9 mouse cellular contexts compared by ENCODE assay signal in the genomic region with DNA sequence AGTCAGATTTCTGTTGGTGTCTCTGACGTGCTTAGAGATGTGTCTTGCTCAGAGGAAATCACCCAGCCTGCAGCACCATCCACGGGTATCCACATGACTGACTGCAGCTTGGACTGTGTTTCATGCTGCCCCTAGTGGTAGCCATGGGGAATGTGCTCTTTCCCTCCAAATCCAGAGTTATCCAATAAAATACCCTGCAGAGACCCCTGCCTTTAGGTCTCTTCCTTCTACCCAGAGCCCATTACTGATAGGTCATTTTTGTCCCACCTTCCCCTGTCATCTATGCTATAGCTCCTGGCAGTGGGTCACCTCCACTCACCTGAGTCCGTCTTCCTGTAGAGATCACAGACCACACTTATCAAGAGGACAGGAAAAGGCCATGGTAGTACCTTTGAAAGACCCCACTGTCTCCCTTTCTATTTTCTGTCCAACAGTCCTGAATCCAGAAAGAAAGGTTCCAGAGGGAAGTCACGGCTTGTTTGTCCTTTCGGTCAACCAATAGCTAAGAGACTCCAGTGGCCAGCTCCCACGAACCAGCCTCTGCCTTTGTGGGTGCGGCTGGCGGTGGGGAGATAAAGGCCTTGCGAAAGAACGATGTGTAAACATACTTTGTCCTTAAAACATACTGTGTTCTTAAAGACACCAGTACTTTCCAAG. TPM values are rescaled to one million over a fixed set of nuclear protein-coding genes. Genes with fewer than 3 reads are reported as not detected.
DNase-seq lines count a peak whose midpoint lies in the region; ATAC-seq and TF ChIP-seq lines count a peak whose summit lies in the region.
"Had no signal": no experiment of that assay in that cellular context is flagged by ENCODE, and none has a peak within 500 bp of the region (broad histone marks: within the 10 kb centered on the region; RNA-seq: fewer than 3 reads in every experiment).

No protein-coding gene starts in this region.

- DNase-seq in left cerebral cortex, adult 2 months (ENCODE audit: extremely low spot score in 1 of 2, low spot score in 2 of 2) = peak in 1 of 2 experiments; percentile 46
- DNase-seq in left cerebral cortex, adult 8-10 months (ENCODE audit: low spot score in 2 of 2) = no peak
- DNase-seq in ZHBTc4 (ENCODE audit: low read depth, low spot score) = peak; percentile 69
- DNase-seq in limb, embryonic 11.5 days (ENCODE audit: low spot score) = peak; percentile 52
- DNase-seq in midbrain, embryonic 11.5 days (ENCODE audit: low spot score, missing footprints) = peak; percentile 90
- DNase-seq in testis, postnatal 14 days (ENCODE audit: low spot score) = peak; percentile 73

- peak overlapping the region; percentile 13; the same call in 1 of the 2 replicates for H3K27ac ChIP-seq in left cerebral cortex, adult 2 months
- 0 out of 2 replicates have a peak overlapping the region, but pooled peaks have one; percentile 4 for H3K27ac ChIP-seq in hindbrain, embryonic 12.5 days
- H3K27ac ChIP-seq in limb, embryonic 11.5 days (replicated peaks; ENCODE audit: low read depth, low read length) = no peak overlapping the region
- H3K27ac ChIP-seq in midbrain, embryonic 11.5 days (ENCODE audit: low read depth, low read length) = no peak overlapping the region

- ATAC-seq in hindbrain, embryonic 12.5 days (ENCODE audit: low FRiP score) = peak; percentile 46
- ATAC-seq in limb, embryonic 11.5 days (ENCODE audit: insufficient number of reproducible peaks, low FRiP score, low TSS enrichment, low read depth) = no peak; the same call in 1 of the 2 replicates
- ATAC-seq in midbrain, embryonic 11.5 days (ENCODE audit: low FRiP score) = peak; percentile 62

- no peaks in the 10 kb centered on the region for H3K27me3 ChIP-seq in erythroblast, embryonic 14.5 days (ENCODE audit: control insufficient read depth)
- H3K27me3 ChIP-seq in hindbrain, embryonic 12.5 days = no peaks in the 10 kb centered on the region
- no peaks in the 10 kb centered on the region for H3K27me3 ChIP-seq in limb, embryonic 11.5 days (ENCODE audit: control insufficient read depth, insufficient read depth, low read length)
- no peaks in the 10 kb centered on the region for H3K27me3 ChIP-seq in midbrain, embryonic 11.5 days (ENCODE audit: control insufficient read depth, insufficient read depth, low read length)
- H3K27me3 ChIP-seq: embryonic facial prominence, embryonic 12.5 days had no signal

- no peak overlapping the region for H3K9ac ChIP-seq in hindbrain, embryonic 12.5 days
- H3K9ac ChIP-seq in limb, embryonic 11.5 days (ENCODE audit: low read length) = no peak overlapping the region
- H3K9ac ChIP-seq in midbrain, embryonic 11.5 days (ENCODE audit: low read length) = no peak overlapping the region
- H3K9ac ChIP-seq: embryonic facial prominence, embryonic 12.5 days had no signal

- H3K4me2 ChIP-seq in hindbrain, embryonic 12.5 days (replicated peaks) = no peak overlapping the region
- H3K4me2 ChIP-seq in limb, embryonic 11.5 days (ENCODE audit: low read depth, severe bottlenecking) = no peak overlapping the region
- H3K4me2 ChIP-seq in midbrain, embryonic 11.5 days = no peak overlapping the region
- H3K4me2 ChIP-seq: embryonic facial prominence, embryonic 12.5 days had no signal

- TF ChIP-seq CTCF in left cerebral cortex, adult 2 months (IDR thresholded peaks at IDR 0.05) = peak; percentile 92

- no peaks in the 10 kb centered on the region for H3K9me3 ChIP-seq in erythroblast, embryonic 14.5 days (ENCODE audit: control insufficient read depth, low read length)
- H3K9me3 ChIP-seq in hindbrain, embryonic 12.5 days (replicated peaks) = no peaks in the 10 kb centered on the region
- H3K9me3 ChIP-seq in limb, embryonic 11.5 days (ENCODE audit: control insufficient read depth, low read length) = no peaks in the 10 kb centered on the region
- H3K9me3 ChIP-seq in midbrain, embryonic 11.5 days (ENCODE audit: control insufficient read depth, low read length) = no peaks in the 10 kb centered on the region
- H3K9me3 ChIP-seq: embryonic facial prominence, embryonic 12.5 days had no signal

- peaks cover 63% of the 10 kb centered on the region for H3K4me1 ChIP-seq in erythroblast, embryonic 14.5 days (ENCODE audit: control insufficient read depth)
- H3K4me1 ChIP-seq in hindbrain, embryonic 12.5 days = peaks cover 7% of the 10 kb centered on the region
- peaks cover 4% of the 10 kb centered on the region; the same call in 1 of the 2 replicates for H3K4me1 ChIP-seq in limb, embryonic 11.5 days (ENCODE audit: control insufficient read depth, insufficient read depth, low read length)
- no peaks in the 10 kb centered on the region; the same call in 1 of the 2 replicates for H3K4me1 ChIP-seq in midbrain, embryonic 11.5 days (ENCODE audit: control insufficient read depth, insufficient read depth, low read length)
- H3K4me1 ChIP-seq: embryonic facial prominence, embryonic 12.5 days had no signal

- 60% methylated on average over 10 of the region's 10 CpGs for WGBS in hindbrain, embryonic 12.5 days
- 56% methylated on average over 10 of the region's 10 CpGs for WGBS in limb, embryonic 11.5 days
- 58% methylated on average over 10 of the region's 10 CpGs for WGBS in midbrain, embryonic 11.5 days

- peaks cover 97% of the 10 kb centered on the region for H3K36me3 ChIP-seq in erythroblast, embryonic 14.5 days (ENCODE audit: control insufficient read depth)
- peaks cover 50% of the 10 kb centered on the region for H3K36me3 ChIP-seq in hindbrain, embryonic 12.5 days
- H3K36me3 ChIP-seq in limb, embryonic 11.5 days (ENCODE audit: control insufficient read depth, insufficient read depth, low read length) = peaks cover 14% of the 10 kb centered on the region
- H3K36me3 ChIP-seq in midbrain, embryonic 11.5 days (ENCODE audit: control insufficient read depth, insufficient read depth, low read length) = peaks cover 27% of the 10 kb centered on the region

- intact Hi-C loops in left cerebral cortex, adult 2 months (cut with DNase I) = loop anchor here (10.0 kb wide), 1 partner anchor 135 kb away; no protein-coding TSS in a partner anchor

- no peak overlapping the region for H3K4me3 ChIP-seq in left cerebral cortex, adult 2 months
- peak overlapping the region; percentile 47 for H3K4me3 ChIP-seq in erythroblast, embryonic 14.5 days (replicated peaks)
- H3K4me3 ChIP-seq in hindbrain, embryonic 12.5 days = no peak overlapping the region
- no peak overlapping the region for H3K4me3 ChIP-seq in limb, embryonic 11.5 days (ENCODE audit: low read depth, low read length)
- H3K4me3 ChIP-seq in midbrain, embryonic 11.5 days (ENCODE audit: low read depth, low read length) = no peak overlapping the region
- H3K4me3 ChIP-seq: embryonic facial prominence, embryonic 12.5 days had no signal

RNA-seq across cellular contexts. Expression of gene Fads3, which starts 18.7 kb away (rescaled TPM):
- total RNA-seq in left cerebral cortex, adult 2 months (2021) = 10 to 100 TPM; 26.6 to 28.1 TPM
- total RNA-seq in left cerebral cortex, adult 8-10 months (2022) = 10 to 100 TPM; 25.9 to 28.5 (median 27.1) TPM
- 11.1 and 13.7 TPM in 2 replicates for polyA plus RNA-seq in erythroblast, embryonic 14.5 days (2012)
- 13.1 and 16.6 TPM in 2 replicates for polyA plus RNA-seq in hindbrain, embryonic 12.5 days (2016; fragmentation: Nextera tagmentation; extraction: Ambion mirVana)
- 2.3 and 3.3 TPM in 2 replicates for polyA plus RNA-seq in limb, embryonic 11.5 days (2014; fragmentation: Nextera tagmentation; extraction: Ambion mirVana)
- polyA plus RNA-seq in midbrain, embryonic 11.5 days (2014; fragmentation: Nextera tagmentation; extraction: Ambion mirVana) = 5.0 and 5.1 TPM in 2 replicates

RNA-seq across cellular contexts. Expression of gene Fads2, which starts 41.5 kb away (rescaled TPM):
- 100 to 1,000 TPM; 109 to 121 TPM for total RNA-seq in left cerebral cortex, adult 2 months (2021)
- 100 to 1,000 TPM; 123 to 134 (median 128) TPM for total RNA-seq in left cerebral cortex, adult 8-10 months (2022)
- 1.3 and 1.5 TPM in 2 replicates for polyA plus RNA-seq in erythroblast, embryonic 14.5 days (2012)
- 173 and 177 TPM in 2 replicates for polyA plus RNA-seq in hindbrain, embryonic 12.5 days (2016; fragmentation: Nextera tagmentation; extraction: Ambion mirVana)
- 55.1 and 57.0 TPM in 2 replicates for polyA plus RNA-seq in limb, embryonic 11.5 days (2014; fragmentation: Nextera tagmentation; extraction: Ambion mirVana)
- 76.4 and 80.5 TPM in 2 replicates for polyA plus RNA-seq in midbrain, embryonic 11.5 days (2014; fragmentation: Nextera tagmentation; extraction: Ambion mirVana)

RNA-seq across cellular contexts. Expression of gene Rab3il1, which starts 58.6 kb away (rescaled TPM):
- 1 to 10 TPM; 9.4 TPM for total RNA-seq in left cerebral cortex, adult 2 months (2021)
- 10 to 100 TPM in 2 of 4 experiments, 1 to 10 TPM in 2; 9.2 to 12.7 (median 11.1) TPM for total RNA-seq in left cerebral cortex, adult 8-10 months (2022)
- 90.0 and 90.9 TPM in 2 replicates for polyA plus RNA-seq in erythroblast, embryonic 14.5 days (2012)
- polyA plus RNA-seq in hindbrain, embryonic 12.5 days (2016; fragmentation: Nextera tagmentation; extraction: Ambion mirVana) = 35.4 and 40.0 TPM in 2 replicates
- polyA plus RNA-seq in limb, embryonic 11.5 days (2014; fragmentation: Nextera tagmentation; extraction: Ambion mirVana) = 39.8 and 44.5 TPM in 2 replicates
- polyA plus RNA-seq in midbrain, embryonic 11.5 days (2014; fragmentation: Nextera tagmentation; extraction: Ambion mirVana) = 36.8 and 40.1 TPM in 2 replicates

RNA-seq across cellular contexts. Expression of gene Best1, which starts 58.6 kb away (rescaled TPM):
- under 1 TPM; 0.49 to 0.75 TPM for total RNA-seq in left cerebral cortex, adult 2 months (2021)
- total RNA-seq in left cerebral cortex, adult 8-10 months (2022) = 1 to 10 TPM; 1.1 to 2.3 (median 1.2) TPM
- polyA plus RNA-seq in erythroblast, embryonic 14.5 days (2012) = not detected in 2 replicates
- polyA plus RNA-seq in hindbrain, embryonic 12.5 days (2016; fragmentation: Nextera tagmentation; extraction: Ambion mirVana) = 0.94 and 1.1 TPM in 2 replicates
- polyA plus RNA-seq in limb, embryonic 11.5 days (2014; fragmentation: Nextera tagmentation; extraction: Ambion mirVana) = 1.9 and 2.4 TPM in 2 replicates
- polyA plus RNA-seq in midbrain, embryonic 11.5 days (2014; fragmentation: Nextera tagmentation; extraction: Ambion mirVana) = 1.3 and 1.5 TPM in 2 replicates

Comparison
In these comparisons a context has a peak if more than half of its experiments do, and no peak if none do; other contexts are left out.
1. DNase-seq: peak in ZHBTc4 (single experiment), limb, embryonic 11.5 days (single experiment), midbrain, embryonic 11.5 days (single experiment) and testis, postnatal 14 days (single experiment); none in left cerebral cortex, adult 8-10 months (0 of 2).
2. H3K27ac ChIP-seq: peak in left cerebral cortex, adult 2 months (single experiment) and hindbrain, embryonic 12.5 days (single experiment); none in limb, embryonic 11.5 days (single experiment) and midbrain, embryonic 11.5 days (single experiment).
3. RNA of gene Fads2, which starts 41.5 kb away (polyA plus RNA-seq): 173 to 177 TPM in hindbrain, embryonic 12.5 days, 76.4 to 80.5 TPM in midbrain, embryonic 11.5 days and 55.1 to 57.0 TPM in limb, embryonic 11.5 days; 1.3 to 1.5 TPM in erythroblast, embryonic 14.5 days; every median in the first group is over 10 times any median in the second.